Mouse (Mus musculus): ENCODE measurements around the gene Gm49601. TPM values are rescaled to one million over a fixed set of nuclear protein-coding genes. Genes with fewer than 3 reads are reported as not detected.

Gm49601 gene
- polyA plus RNA-seq, 1 experiment from 2014 or later = 1.1 TPM

GRCm38 (mm10) chr16:18596255-18596654 lies 30.0 kb downstream of the Gm49601 start:
- H3K27me3 ChIP-seq (ENCODE audit: control insufficient read depth, insufficient read depth, low read length) = peaks cover 15% of the 10 kb centered on the region
- no peaks in the 10 kb centered on the region for H3K9me3 ChIP-seq (replicated peaks; ENCODE audit: control insufficient read depth, low read length)
- peaks cover 2% of the 10 kb centered on the region; the same call in 1 of the 2 replicates for H3K4me1 ChIP-seq (ENCODE audit: control insufficient read depth, insufficient read depth, low read length)
- no peak overlapping the region for H3K9ac ChIP-seq (replicated peaks; ENCODE audit: low read length)
- no peak for ATAC-seq (replicated peaks; ENCODE audit: insufficient number of reproducible peaks, low FRiP score, low TSS enrichment, low read depth)
- WGBS = 38% methylated on average over 4 of the region's 5 CpGs
- no peak overlapping the region for H3K27ac ChIP-seq (replicated peaks; ENCODE audit: low read depth, low read length)
- H3K4me2 ChIP-seq (ENCODE audit: low read depth, low read length) = no peak overlapping the region
- no peaks in the 10 kb centered on the region for H3K36me3 ChIP-seq (replicated peaks; ENCODE audit: control insufficient read depth, insufficient read depth, low read depth, low read length)
- no peak for DNase-seq (ENCODE audit: low spot score)
- H3K4me3 ChIP-seq (ENCODE audit: low read depth, low read length) = no peak overlapping the region

GRCm38 (mm10) chr16:18593930-18594329 lies 32.3 kb downstream of the Gm49601 start:
- Histone ChIP-seq H3K4me1 (ENCODE audit: control insufficient read depth, insufficient read depth, low read length) (peaks cover 9% of the 10 kb centered on the region; the same call in 1 of the 2 replicates), H3K4me3 (ENCODE audit: low read depth, low read length) (no peak overlapping the region), H3K27ac (replicated peaks; ENCODE audit: low read depth, low read length) (no peak overlapping the region), H3K27me3 (ENCODE audit: control insufficient read depth, insufficient read depth, low read length) (peaks cover 38% of the 10 kb centered on the region), H3K9ac (replicated peaks; ENCODE audit: low read length) (no peak overlapping the region), H3K36me3 (replicated peaks; ENCODE audit: control insufficient read depth, insufficient read depth, low read depth, low read length) (no peaks in the 10 kb centered on the region), H3K9me3 (replicated peaks; ENCODE audit: control insufficient read depth, low read length) (no peaks in the 10 kb centered on the region), H3K4me2 (ENCODE audit: low read depth, low read length) (no peak overlapping the region)
- WGBS = 72% methylated on average over 2 of the region's 2 CpGs
- ATAC-seq (replicated peaks; ENCODE audit: insufficient number of reproducible peaks, low FRiP score, low TSS enrichment, low read depth) = no peak
- no peak for DNase-seq (ENCODE audit: low spot score)

- H3K27ac ChIP-seq (replicated peaks; ENCODE audit: low read depth, low read length) = no peak overlapping the region
These were observed 34.9 kb downstream of the Gm49601 start for GRCm38 (mm10) chr16:18591047-18592018.

GRCm38 (mm10) chr16:18589804-18590790 lies 36.1 kb downstream of the Gm49601 start, which contains the start of gene Tbx1:
TSS of gene Tbx1 (minus strand) at chr16:18590671.
- 2% methylated on average over 48 of the region's 48 CpGs for WGBS
- H3K27ac ChIP-seq (replicated peaks; ENCODE audit: low read depth, low read length) = no peak within 1 kb of the TSS

More at GRCm38 (mm10) chr16:18591047-18592018, 34.9 kb downstream of the Gm49601 start:
- DNase-seq (ENCODE audit: low spot score) (peak; percentile 73), ATAC-seq (replicated peaks; ENCODE audit: insufficient number of reproducible peaks, low FRiP score, low TSS enrichment, low read depth) (no peak)
- peak overlapping the region; percentile 35; the same call in 1 of the 2 replicates for H3K4me2 ChIP-seq (ENCODE audit: low read depth, low read length)
- H3K9ac ChIP-seq (replicated peaks; ENCODE audit: low read length) = peak overlapping the region; percentile 22
- 1% methylated on average over 59 of the region's 59 CpGs for WGBS
- H3K27me3 ChIP-seq (ENCODE audit: control insufficient read depth, insufficient read depth, low read length) = peaks cover 60% of the 10 kb centered on the region
- peaks cover 23% of the 10 kb centered on the region for H3K4me1 ChIP-seq (ENCODE audit: control insufficient read depth, insufficient read depth, low read length)
- H3K9me3 ChIP-seq (replicated peaks; ENCODE audit: control insufficient read depth, low read length) = no peaks in the 10 kb centered on the region
- peak overlapping the region; percentile 19 for H3K4me3 ChIP-seq (ENCODE audit: low read depth, low read length)
- H3K36me3 ChIP-seq (replicated peaks; ENCODE audit: control insufficient read depth, insufficient read depth, low read depth, low read length) = no peaks in the 10 kb centered on the region

GRCm38 (mm10) chr16:18589080-18589621 lies 37.1 kb downstream of the Gm49601 start:
- Histone ChIP-seq H3K27me3 (ENCODE audit: control insufficient read depth, insufficient read depth, low read length) (peaks cover 81% of the 10 kb centered on the region), H3K27ac (replicated peaks; ENCODE audit: low read depth, low read length) (no peak overlapping the region), H3K4me1 (ENCODE audit: control insufficient read depth, insufficient read depth, low read length) (peaks cover 24% of the 10 kb centered on the region), H3K9me3 (replicated peaks; ENCODE audit: control insufficient read depth, low read length) (no peaks in the 10 kb centered on the region), H3K9ac (replicated peaks; ENCODE audit: low read length) (no peak overlapping the region), H3K4me2 (ENCODE audit: low read depth, low read length) (no peak overlapping the region), H3K4me3 (ENCODE audit: low read depth, low read length) (no peak overlapping the region), H3K36me3 (replicated peaks; ENCODE audit: control insufficient read depth, insufficient read depth, low read depth, low read length) (no peaks in the 10 kb centered on the region)
- DNase-seq (ENCODE audit: low spot score) (no peak), ATAC-seq (replicated peaks; ENCODE audit: insufficient number of reproducible peaks, low FRiP score, low TSS enrichment, low read depth) (no peak)
- WGBS = 12% methylated on average over 9 of the region's 9 CpGs

More at GRCm38 (mm10) chr16:18589804-18590790, 36.1 kb downstream of the Gm49601 start, which contains the start of gene Tbx1:
- Histone ChIP-seq H3K4me3 (ENCODE audit: low read depth, low read length) (peak within 1 kb of the TSS; percentile 26), H3K27me3 (ENCODE audit: control insufficient read depth, insufficient read depth, low read length) (peaks cover 72% of the 10 kb centered on the region), H3K9ac (replicated peaks; ENCODE audit: low read length) (peak within 1 kb of the TSS; percentile 22), H3K9me3 (replicated peaks; ENCODE audit: control insufficient read depth, low read length) (no peaks in the 10 kb centered on the region), H3K4me2 (ENCODE audit: low read depth, low read length) (peak within 1 kb of the TSS; percentile 38), H3K36me3 (replicated peaks; ENCODE audit: control insufficient read depth, insufficient read depth, low read depth, low read length) (no peaks in the 10 kb centered on the region), H3K4me1 (ENCODE audit: control insufficient read depth, insufficient read depth, low read length) (peaks cover 24% of the 10 kb centered on the region)
- DNase-seq (ENCODE audit: low spot score) (peak; percentile 58), ATAC-seq (replicated peaks; ENCODE audit: insufficient number of reproducible peaks, low FRiP score, low TSS enrichment, low read depth) (no peak)

GRCm38 (mm10) chr16:18588738-18589055 lies 37.5 kb downstream of the Gm49601 start:
- H3K9me3 ChIP-seq (replicated peaks; ENCODE audit: control insufficient read depth, low read length) = no peaks in the 10 kb centered on the region
- H3K27me3 ChIP-seq (ENCODE audit: control insufficient read depth, insufficient read depth, low read length) = peaks cover 86% of the 10 kb centered on the region
- H3K4me2 ChIP-seq (ENCODE audit: low read depth, low read length) = peak overlapping the region; percentile 60
- H3K36me3 ChIP-seq (replicated peaks; ENCODE audit: control insufficient read depth, insufficient read depth, low read depth, low read length) = no peaks in the 10 kb centered on the region
- H3K9ac ChIP-seq (replicated peaks; ENCODE audit: low read length) = peak overlapping the region; percentile 9; the same call in 1 of the 2 replicates
- H3K4me1 ChIP-seq (ENCODE audit: control insufficient read depth, insufficient read depth, low read length) = peaks cover 24% of the 10 kb centered on the region
- WGBS = 1% methylated on average over 31 of the region's 31 CpGs
- H3K4me3 ChIP-seq (ENCODE audit: low read depth, low read length) = peak overlapping the region; percentile 30
- no peak for ATAC-seq (replicated peaks; ENCODE audit: insufficient number of reproducible peaks, low FRiP score, low TSS enrichment, low read depth)
- DNase-seq (ENCODE audit: low spot score) = no peak
- no peak overlapping the region for H3K27ac ChIP-seq (replicated peaks; ENCODE audit: low read depth, low read length)

- WGBS = under 1% methylated on average over 57 of the region's 57 CpGs
- DNase-seq (ENCODE audit: low spot score) = peak; percentile 55
- Histone ChIP-seq H3K27ac (replicated peaks; ENCODE audit: low read depth, low read length) (no peak overlapping the region), H3K4me1 (ENCODE audit: control insufficient read depth, insufficient read depth, low read length) (peaks cover 24% of the 10 kb centered on the region), H3K9me3 (replicated peaks; ENCODE audit: control insufficient read depth, low read length) (no peaks in the 10 kb centered on the region), H3K4me3 (ENCODE audit: low read depth, low read length) (peak overlapping the region; percentile 30), H3K9ac (replicated peaks; ENCODE audit: low read length) (peak overlapping the region; percentile 35), H3K36me3 (replicated peaks; ENCODE audit: control insufficient read depth, insufficient read depth, low read depth, low read length) (no peaks in the 10 kb centered on the region), H3K27me3 (ENCODE audit: control insufficient read depth, insufficient read depth, low read length) (peaks cover 89% of the 10 kb centered on the region), H3K4me2 (ENCODE audit: low read depth, low read length) (peak overlapping the region; percentile 60)
- ATAC-seq (replicated peaks; ENCODE audit: insufficient number of reproducible peaks, low FRiP score, low TSS enrichment, low read depth) = no peak
These were observed 38.1 kb downstream of the Gm49601 start for GRCm38 (mm10) chr16:18587847-18588737.

Measured in embryonic facial prominence, embryonic 11.5 days (tissue).